Mouse (Mus musculus) hindbrain, embryonic 15.5 days (tissue): ENCODE measurements at regions not wholly inside any gene's neighbourhood (a gene's known extent, or its start where the extent isn't known, plus 50 kb on each side); places are given as distances from the start of the nearest gene placed in this dataset.

Experiments
- ATAC-seq: fragments of 200-750 bp; cut with Nextera tagmentation; 2 replicates; pipeline ENCODE4 v1.8.0; 2017; ENCODE audit warnings: low read depth, moderate number of reproducible peaks, moderate TSS enrichment; ENCODE audit not compliant: low FRiP score
- H3K27ac ChIP-seq: fragments of 300-500 bp; sonication (generic); replicated peaks from 2 replicates; pipeline ENCODE4 v1.5.1; 2015; ENCODE audit warnings: mild to moderate bottlenecking, inconsistent platforms
- H3K27me3 ChIP-seq: fragments of 300-500 bp; sonication (generic); 2 replicates; pipeline ENCODE4 v1.6.1; 2015; ENCODE audit warnings: control low read depth, inconsistent platforms
- H3K36me3 ChIP-seq: fragments of 300-500 bp; sonication (generic); 2 replicates; pipeline ENCODE4 v1.6.1; 2015; ENCODE audit warnings: control low read depth, inconsistent platforms
- H3K4me1 ChIP-seq: fragments of 300-500 bp; sonication (generic); replicated peaks from 2 replicates; pipeline ENCODE4 v1.6.1; 2015; ENCODE audit warnings: control low read depth, inconsistent platforms
- H3K4me2 ChIP-seq: fragments of 300-500 bp; sonication (generic); 2 replicates; pipeline ENCODE4 v1.6.1; 2015; ENCODE audit warnings: moderate library complexity, mild to moderate bottlenecking, inconsistent platforms
- H3K4me3 ChIP-seq: fragments of 300-500 bp; sonication (generic); 2 replicates; pipeline ENCODE4 v1.5.1; 2015; ENCODE audit warnings: mild to moderate bottlenecking, inconsistent platforms
- H3K9ac ChIP-seq: fragments of 300-500 bp; sonication (generic); 2 replicates; pipeline ENCODE4 v1.6.1; 2015; ENCODE audit warnings: inconsistent platforms
- H3K9me3 ChIP-seq: fragments of 300-500 bp; sonication (generic); 2 replicates; pipeline ENCODE4 v1.6.1; 2016; ENCODE audit warnings: control low read depth, inconsistent platforms
- WGBS: fragments of 180-500 bp; shearing (Covaris S2); methylation state at CpG from one replicate; pipeline ENCODE4 v1.1.7; 2015; 5-methylcytosine and 5-hydroxymethylcytosine counted together

DNA sequence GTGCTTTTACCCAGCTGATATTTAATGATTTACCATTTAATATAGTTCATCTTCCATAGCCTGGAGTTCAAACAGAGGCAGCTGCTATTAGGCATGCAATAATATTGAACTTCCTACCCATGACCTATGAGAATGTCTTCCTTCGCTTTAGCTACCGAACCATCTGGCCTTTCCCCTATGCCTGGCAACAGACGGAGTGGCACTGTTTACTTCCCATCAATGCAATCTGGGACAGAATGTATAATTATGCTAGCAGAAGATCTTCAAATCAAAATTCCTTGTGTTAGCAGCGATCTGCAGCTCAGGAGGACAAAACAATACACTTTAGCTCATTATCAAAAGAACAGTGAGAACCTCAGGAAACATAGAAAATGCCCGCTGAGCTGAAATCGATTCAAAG, 352.2 kb upstream of the Adgrl2 start:
- no peak for ATAC-seq
- 65% methylated on average over 6 of the region's 6 CpGs for whole genome bisulfite sequencing
- no peak overlapping the region for H3K27ac ChIP-seq

DNA sequence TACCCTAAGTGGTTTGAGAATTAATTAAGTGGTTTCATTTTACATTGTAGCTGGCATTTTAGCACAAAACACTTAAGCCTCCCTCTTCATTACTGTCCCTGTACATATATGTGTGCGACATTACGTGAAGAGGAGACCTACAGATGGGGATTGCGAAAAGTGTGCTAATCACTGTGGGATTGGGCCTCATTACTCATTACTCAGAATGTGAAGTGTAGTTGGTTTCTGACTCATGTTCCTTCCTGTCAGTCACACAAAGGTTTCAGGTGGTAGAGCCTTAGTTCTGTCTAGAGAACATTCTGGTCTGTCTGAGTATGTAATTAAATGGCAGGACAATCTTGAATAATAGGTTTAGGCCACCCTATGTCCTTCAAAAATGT, 349.0 kb upstream of the Adgrl2 start:
- no peak overlapping the region for H3K27ac ChIP-seq
- no peak overlapping the region for H3K4me3 ChIP-seq
- WGBS, result 85% methylated on average over 3 of the region's 3 CpGs
- no peak overlapping the region for H3K4me2 ChIP-seq
- H3K9me3 ChIP-seq, result no peaks in the 10 kb centered on the region
- no peaks in the 10 kb centered on the region for H3K4me1 ChIP-seq
- ATAC-seq, result no peak
- 0 out of 2 replicates have a peak, but pooled peaks cover under 1% of the 10 kb centered on the region for H3K27me3 ChIP-seq
- H3K36me3 ChIP-seq, result no peaks in the 10 kb centered on the region
- H3K9ac ChIP-seq, result no peak overlapping the region

More for the DNA sequence above, 352.2 kb upstream of the Adgrl2 start:
- Histone ChIP-seq H3K4me3 (no peak overlapping the region), H3K4me1 (no peaks in the 10 kb centered on the region), H3K4me2 (no peak overlapping the region), H3K9ac (no peak overlapping the region), H3K27me3 (no peaks in the 10 kb centered on the region), H3K9me3 (no peaks in the 10 kb centered on the region), H3K36me3 (no peaks in the 10 kb centered on the region)

DNA sequence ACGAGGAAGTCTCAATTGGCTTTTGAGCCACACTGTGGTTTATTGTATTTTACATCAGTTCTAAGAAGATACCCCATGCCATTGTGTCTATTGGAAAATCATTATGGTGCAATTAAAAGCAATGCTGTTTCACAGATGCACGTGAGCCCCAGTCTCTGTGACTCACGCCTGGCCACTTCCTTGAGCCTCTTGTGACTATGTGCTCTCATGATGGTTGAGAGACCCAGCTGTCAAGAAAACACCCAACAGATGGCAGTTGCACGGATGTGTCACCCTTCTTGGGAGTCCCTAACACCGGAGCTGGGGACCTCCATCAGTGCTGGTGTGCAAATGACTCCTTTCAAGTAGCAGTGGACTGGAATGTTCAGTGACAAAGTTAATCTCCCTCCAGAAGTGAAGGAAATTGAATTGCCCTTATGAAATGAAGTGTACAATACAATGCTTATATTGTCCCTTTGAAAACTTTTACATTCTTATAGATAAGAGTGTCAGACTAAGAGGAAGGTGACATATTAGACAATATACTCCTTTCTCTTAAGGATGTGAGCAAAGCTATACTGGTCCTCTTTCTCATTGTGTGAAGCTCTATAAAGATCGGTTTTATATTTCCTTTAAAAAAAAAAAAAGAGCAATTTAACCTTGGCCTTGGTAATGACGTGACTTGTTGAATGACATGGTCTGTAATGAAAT, 348.5 kb upstream of the Adgrl2 start:
- H3K4me1 ChIP-seq, result no peaks in the 10 kb centered on the region
- H3K9me3 ChIP-seq, result no peaks in the 10 kb centered on the region
- ATAC-seq, result no peak
- H3K4me3 ChIP-seq, result no peak overlapping the region
- H3K36me3 ChIP-seq, result no peaks in the 10 kb centered on the region
- WGBS, result 72% methylated on average over 7 of the region's 7 CpGs
- H3K9ac ChIP-seq, result no peak overlapping the region
- 0 out of 2 replicates have a peak, but pooled peaks cover 2% of the 10 kb centered on the region for H3K27me3 ChIP-seq
- H3K27ac ChIP-seq, result no peak overlapping the region
- H3K4me2 ChIP-seq, result no peak overlapping the region

DNA sequence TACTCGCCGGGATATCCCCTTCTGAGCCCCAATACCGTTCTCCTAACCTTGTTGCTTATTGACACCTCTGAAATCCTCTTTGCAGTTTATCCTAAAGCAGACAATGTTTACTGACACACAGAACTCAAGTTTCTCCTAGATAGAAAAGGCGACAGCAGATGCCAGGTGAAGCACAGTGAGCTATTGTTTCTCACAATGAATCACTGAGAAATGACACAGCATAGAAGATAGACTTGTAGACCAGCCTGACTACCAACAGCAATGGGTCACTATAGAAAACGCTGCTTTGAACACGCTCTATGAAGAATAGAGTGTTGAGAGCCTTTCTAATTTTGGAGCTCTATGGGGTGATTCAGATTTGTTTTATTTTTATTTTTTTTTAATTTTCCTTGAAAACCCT, 344.9 kb upstream of the Adgrl2 start:
- Histone ChIP-seq H3K9ac (no peak overlapping the region), H3K4me2 (no peak overlapping the region), H3K4me3 (no peak overlapping the region), H3K27ac (no peak overlapping the region), H3K9me3 (no peaks in the 10 kb centered on the region), H3K4me1 (no peaks in the 10 kb centered on the region), H3K36me3 (no peaks in the 10 kb centered on the region), H3K27me3 (0 out of 2 replicates have a peak, but pooled peaks cover 7% of the 10 kb centered on the region)
- WGBS, result 83% methylated on average over 6 of the region's 6 CpGs
- ATAC-seq, result no peak

DNA sequence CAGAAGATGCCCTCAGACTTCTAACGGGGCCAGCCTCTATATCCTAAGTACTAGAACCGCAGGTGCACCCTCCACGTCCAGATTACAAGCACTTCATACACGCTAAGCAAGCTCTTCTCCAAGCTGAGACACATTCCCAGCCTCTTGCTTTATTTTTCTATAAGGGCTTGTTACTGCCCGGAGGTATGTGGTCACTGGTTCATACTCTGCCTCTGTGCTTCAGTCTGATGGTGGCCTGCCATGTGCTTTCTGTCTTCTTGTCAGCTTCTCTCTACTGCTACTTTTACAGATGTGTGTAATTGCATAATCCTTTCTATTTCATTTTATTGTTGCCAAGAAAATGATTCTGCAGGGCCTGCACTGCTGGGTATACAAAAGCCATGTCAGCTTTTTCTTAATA, 343.3 kb upstream of the Adgrl2 start:
- Histone ChIP-seq H3K4me3 (no peak overlapping the region), H3K27me3 (0 out of 2 replicates have a peak, but pooled peaks cover 7% of the 10 kb centered on the region), H3K36me3 (no peaks in the 10 kb centered on the region), H3K9ac (no peak overlapping the region), H3K4me2 (no peak overlapping the region), H3K27ac (no peak overlapping the region), H3K4me1 (no peaks in the 10 kb centered on the region), H3K9me3 (no peaks in the 10 kb centered on the region)
- WGBS, result 79% methylated on average over 5 of the region's 5 CpGs
- no peak for ATAC-seq

DNA sequence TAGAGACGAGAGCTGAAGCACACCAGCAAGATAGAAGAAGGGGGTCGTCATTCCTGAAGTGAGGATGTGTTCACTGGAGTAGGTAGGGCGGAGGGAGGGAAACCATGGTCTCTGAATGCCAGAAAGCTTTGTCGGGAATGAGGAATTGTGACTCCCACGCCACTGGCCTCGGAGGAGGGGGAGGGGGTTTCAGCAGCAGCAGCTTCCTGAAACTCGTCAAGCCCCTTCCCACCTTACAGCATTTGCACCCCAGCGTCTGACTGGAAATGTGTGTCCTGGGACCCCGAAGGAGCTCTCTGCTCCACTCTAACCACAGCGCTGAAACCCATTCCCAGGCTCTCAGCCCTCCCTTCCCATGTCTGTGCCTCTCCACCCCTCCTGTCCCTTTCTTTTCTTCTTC, 342.8 kb upstream of the Adgrl2 start:
- 34% methylated on average over 10 of the region's 10 CpGs for WGBS
- Histone ChIP-seq H3K4me2 (no peak overlapping the region), H3K27ac (no peak overlapping the region), H3K9me3 (no peaks in the 10 kb centered on the region), H3K27me3 (0 out of 2 replicates have a peak, but pooled peaks cover 7% of the 10 kb centered on the region), H3K36me3 (no peaks in the 10 kb centered on the region), H3K4me3 (no peak overlapping the region), H3K9ac (no peak overlapping the region), H3K4me1 (no peaks in the 10 kb centered on the region)
- ATAC-seq, result no peak

DNA sequence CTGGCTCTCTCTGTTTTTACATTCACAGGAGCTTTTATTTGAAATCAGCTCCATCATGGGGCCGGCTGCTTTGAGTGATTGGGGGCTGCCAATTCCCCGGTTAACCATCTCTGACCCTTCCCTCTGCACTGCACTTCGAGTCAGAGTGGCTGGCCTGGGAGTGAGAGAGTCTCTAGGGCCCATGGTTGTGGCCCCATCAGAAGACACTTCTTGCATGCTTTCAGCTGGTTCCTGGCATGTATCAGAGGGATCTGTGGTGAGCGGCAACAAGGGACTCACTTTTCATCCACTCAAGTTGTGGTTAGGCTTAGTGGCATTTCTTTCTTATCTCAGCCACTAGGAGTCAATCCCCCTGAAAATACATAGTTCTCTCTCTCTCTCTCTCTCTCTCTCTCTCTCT, 341.8 kb upstream of the Adgrl2 start:
- H3K36me3 ChIP-seq, result no peaks in the 10 kb centered on the region
- no peaks in the 10 kb centered on the region for H3K4me1 ChIP-seq
- H3K9ac ChIP-seq, result no peak overlapping the region
- no peak overlapping the region for H3K27ac ChIP-seq
- no peaks in the 10 kb centered on the region for H3K9me3 ChIP-seq
- no peak overlapping the region for H3K4me3 ChIP-seq
- WGBS, result 17% methylated on average over 4 of the region's 4 CpGs
- no peak overlapping the region for H3K4me2 ChIP-seq
- no peak for ATAC-seq
- H3K27me3 ChIP-seq, result 0 out of 2 replicates have a peak, but pooled peaks cover 7% of the 10 kb centered on the region

DNA sequence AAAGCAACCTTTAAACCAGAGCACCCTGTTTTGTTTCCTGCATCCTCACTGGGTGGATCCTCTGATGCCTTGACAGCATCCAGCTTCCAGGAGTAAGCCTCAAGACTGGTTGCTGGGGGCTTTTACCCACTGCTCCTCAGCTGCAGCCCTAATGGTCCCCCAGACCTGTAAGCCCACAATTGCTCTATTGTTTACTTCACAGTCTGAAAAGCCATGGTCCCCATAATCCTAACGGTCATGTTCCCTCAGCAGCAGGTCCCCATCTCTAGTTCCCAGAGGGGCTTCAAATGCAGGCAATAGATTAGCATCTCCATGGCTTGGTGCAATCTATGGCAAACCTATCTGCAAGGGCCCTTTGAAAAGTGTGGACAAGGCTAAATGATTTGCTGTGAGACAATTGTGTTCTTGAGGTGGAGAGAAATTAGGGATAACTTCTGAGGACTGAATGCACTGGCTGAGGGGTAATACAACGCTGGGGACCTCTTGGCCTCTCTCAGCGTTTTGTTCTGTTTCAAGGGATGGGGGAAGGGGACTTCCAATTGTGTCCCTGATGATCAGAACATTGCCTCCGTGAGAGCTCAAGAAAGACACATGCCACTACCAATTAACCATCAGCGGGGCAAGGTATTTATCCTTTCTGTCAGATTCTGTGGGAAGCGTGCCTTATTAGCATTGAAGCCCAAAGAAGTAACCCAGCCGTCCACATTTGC, 341.1 kb upstream of the Adgrl2 start:
- ATAC-seq, result no peak
- WGBS, result 19% methylated on average over 7 of the region's 7 CpGs
- H3K4me3 ChIP-seq, result no peak overlapping the region
- no peaks in the 10 kb centered on the region for H3K36me3 ChIP-seq
- H3K9me3 ChIP-seq, result no peaks in the 10 kb centered on the region
- 0 out of 2 replicates have a peak, but pooled peaks cover 7% of the 10 kb centered on the region for H3K27me3 ChIP-seq
- no peak overlapping the region for H3K9ac ChIP-seq
- H3K27ac ChIP-seq, result no peak overlapping the region
- H3K4me1 ChIP-seq, result no peaks in the 10 kb centered on the region
- no peak overlapping the region for H3K4me2 ChIP-seq

DNA sequence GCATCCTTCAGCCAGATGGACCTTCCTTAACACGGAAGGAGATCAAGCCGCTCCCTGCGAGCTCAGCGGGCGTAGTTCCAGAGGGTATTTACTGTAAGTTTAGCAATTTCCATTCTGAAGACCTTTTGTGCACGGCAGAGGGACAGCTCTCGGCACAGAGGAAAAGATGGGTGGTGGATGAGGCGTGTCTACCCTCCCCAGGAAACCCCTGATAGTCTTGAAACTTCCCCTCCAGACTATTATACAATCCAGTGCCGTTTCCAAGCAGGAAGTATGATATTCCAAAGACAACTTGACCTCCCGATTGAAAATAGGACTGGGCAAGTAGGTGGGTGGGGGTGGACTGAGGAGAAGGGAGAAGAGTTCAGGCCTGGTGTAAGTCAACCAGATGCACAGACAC, 340.4 kb upstream of the Adgrl2 start:
- H3K4me2 ChIP-seq, result no peak overlapping the region
- 76% methylated on average over 10 of the region's 10 CpGs for WGBS
- H3K9me3 ChIP-seq, result no peaks in the 10 kb centered on the region
- no peaks in the 10 kb centered on the region for H3K4me1 ChIP-seq
- no peak overlapping the region for H3K9ac ChIP-seq
- 0 out of 2 replicates have a peak, but pooled peaks cover 7% of the 10 kb centered on the region for H3K27me3 ChIP-seq
- no peak overlapping the region for H3K4me3 ChIP-seq
- no peak for ATAC-seq
- H3K27ac ChIP-seq, result no peak overlapping the region
- H3K36me3 ChIP-seq, result no peaks in the 10 kb centered on the region

DNA sequence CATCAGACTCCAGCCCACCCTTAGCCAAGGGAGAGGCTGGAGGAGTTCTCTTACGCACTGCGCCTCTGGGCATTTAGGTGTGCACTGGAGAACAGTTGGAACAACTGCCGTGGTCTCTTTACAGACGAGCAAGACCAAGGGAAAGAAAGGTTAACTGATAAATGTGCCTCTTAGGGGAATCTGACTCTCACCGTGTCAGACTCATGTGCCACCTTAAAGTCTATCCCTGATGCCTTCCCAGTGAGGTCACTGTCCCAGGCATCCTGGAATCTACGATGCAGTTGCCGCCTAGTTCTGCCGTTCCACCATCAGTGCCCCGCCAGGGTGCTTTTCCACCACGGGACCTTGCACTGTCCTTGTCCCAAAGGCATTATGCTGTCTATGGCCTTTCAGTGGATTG, 339.7 kb upstream of the Adgrl2 start:
- Histone ChIP-seq H3K36me3 (no peaks in the 10 kb centered on the region), H3K27ac (no peak overlapping the region), H3K4me3 (no peak overlapping the region), H3K9ac (no peak overlapping the region), H3K4me1 (no peaks in the 10 kb centered on the region), H3K27me3 (0 out of 2 replicates have a peak, but pooled peaks cover 7% of the 10 kb centered on the region), H3K9me3 (no peaks in the 10 kb centered on the region), H3K4me2 (no peak overlapping the region)
- no peak for ATAC-seq
- WGBS, result 90% methylated on average over 10 of the region's 10 CpGs

DNA sequence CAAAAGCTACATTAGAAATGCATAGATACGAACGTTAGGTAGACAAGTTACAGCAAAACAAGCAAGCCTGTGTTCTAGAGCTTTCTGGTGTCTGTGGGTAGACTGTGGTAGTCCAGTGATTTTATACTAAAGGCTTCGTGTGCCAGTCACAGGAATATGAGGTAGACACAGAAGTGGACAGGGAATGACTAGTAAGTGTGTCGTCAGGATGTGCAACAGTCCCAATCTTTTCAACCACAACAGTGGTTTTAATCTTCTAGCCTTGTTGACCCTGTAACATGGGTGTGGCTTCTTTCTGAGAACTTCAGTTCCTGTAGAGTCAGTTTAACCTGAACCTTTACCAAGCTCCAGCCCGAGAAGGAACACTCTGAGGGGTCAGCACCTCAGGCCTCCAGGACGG, 339.3 kb upstream of the Adgrl2 start:
- H3K9ac ChIP-seq, result no peak overlapping the region
- ATAC-seq, result no peak
- H3K27me3 ChIP-seq, result 0 out of 2 replicates have a peak, but pooled peaks cover 7% of the 10 kb centered on the region
- no peaks in the 10 kb centered on the region for H3K9me3 ChIP-seq
- no peak overlapping the region for H3K27ac ChIP-seq
- no peak overlapping the region for H3K4me2 ChIP-seq
- WGBS, result 89% methylated on average over 6 of the region's 6 CpGs
- no peaks in the 10 kb centered on the region for H3K4me1 ChIP-seq
- H3K4me3 ChIP-seq, result no peak overlapping the region
- H3K36me3 ChIP-seq, result no peaks in the 10 kb centered on the region

DNA sequence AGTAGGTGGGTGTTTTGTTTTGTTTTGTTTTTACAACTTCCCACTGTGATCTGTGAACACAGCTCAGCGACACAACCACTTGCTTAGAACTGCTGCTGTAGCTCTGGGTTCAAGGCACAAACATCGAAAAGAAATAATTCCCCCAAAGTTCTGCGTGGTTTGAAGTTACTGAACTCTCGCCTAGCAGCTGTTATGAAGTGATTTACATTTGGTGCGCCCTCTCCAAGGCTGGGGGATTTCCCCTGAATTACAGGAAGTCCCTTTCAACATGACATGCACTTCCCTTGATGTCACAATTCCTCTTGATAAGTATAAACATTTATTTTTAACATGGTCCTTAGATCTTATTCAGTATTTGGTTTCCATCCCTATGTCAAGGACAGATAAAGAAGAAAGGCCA, 336.3 kb upstream of the Adgrl2 start:
- 0 out of 2 replicates have a peak, but pooled peaks cover 2% of the 10 kb centered on the region for H3K27me3 ChIP-seq
- 67% methylated on average over 5 of the region's 5 CpGs for WGBS
- no peak overlapping the region for H3K9ac ChIP-seq
- no peak overlapping the region for H3K27ac ChIP-seq
- no peaks in the 10 kb centered on the region for H3K4me1 ChIP-seq
- H3K9me3 ChIP-seq, result no peaks in the 10 kb centered on the region
- H3K4me2 ChIP-seq, result no peak overlapping the region
- H3K36me3 ChIP-seq, result no peaks in the 10 kb centered on the region
- H3K4me3 ChIP-seq, result no peak overlapping the region
- no peak for ATAC-seq
